Mouse (Mus musculus): Measurements from ENCODE around the gene Tmem236.

Gene Tmem236

GRCm38 (mm10) chr2:14174334-14174733, at the start of gene Tmem236:
Gene Tmem236 (plus strand): TSS chr2:14174523.
- no peak for DNase-seq (ENCODE audit: low read depth, low spot score)

- DNase-seq (ENCODE audit: low read depth, low spot score): no peak
Measured at GRCm38 (mm10) chr2:14126387-14126786, 47.9 kb upstream of the Tmem236 start.

GRCm38 (mm10) chr2:14127629-14128028, 46.7 kb upstream of the Tmem236 start:
- DNase-seq (ENCODE audit: low read depth, low spot score): no peak

GRCm38 (mm10) chr2:14130641-14131339, 43.5 kb upstream of the Tmem236 start:
- no peak for DNase-seq (ENCODE audit: low read depth, low spot score)

GRCm38 (mm10) chr2:14132468-14133326, 41.6 kb upstream of the Tmem236 start:
- no peak for DNase-seq (ENCODE audit: low read depth, low spot score)

GRCm38 (mm10) chr2:14136906-14137305, 37.4 kb upstream of the Tmem236 start:
- no peak for DNase-seq (ENCODE audit: low read depth, low spot score)

GRCm38 (mm10) chr2:14139590-14139989, 34.7 kb upstream of the Tmem236 start:
- no peak for DNase-seq (ENCODE audit: low read depth, low spot score)

- DNase-seq (ENCODE audit: low read depth, low spot score): no peak
Measured at GRCm38 (mm10) chr2:14140044-14140443, 34.3 kb upstream of the Tmem236 start.

- no peak for DNase-seq (ENCODE audit: low read depth, low spot score)
Measured at GRCm38 (mm10) chr2:14145311-14145710, 29.0 kb upstream of the Tmem236 start.

- DNase-seq (ENCODE audit: low read depth, low spot score): no peak
Measured at GRCm38 (mm10) chr2:14146913-14147312, 27.4 kb upstream of the Tmem236 start.

- no peak for DNase-seq (ENCODE audit: low read depth, low spot score)
Measured at GRCm38 (mm10) chr2:14150829-14151228, 23.5 kb upstream of the Tmem236 start.

GRCm38 (mm10) chr2:14151854-14152253, 22.5 kb upstream of the Tmem236 start:
- no peak for DNase-seq (ENCODE audit: low read depth, low spot score)

- DNase-seq (ENCODE audit: low read depth, low spot score): no peak
Measured at GRCm38 (mm10) chr2:14159047-14159446, 15.3 kb upstream of the Tmem236 start.

- no peak for DNase-seq (ENCODE audit: low read depth, low spot score)
Measured at GRCm38 (mm10) chr2:14159756-14160155, 14.6 kb upstream of the Tmem236 start.

GRCm38 (mm10) chr2:14164459-14165030, 9.8 kb upstream of the Tmem236 start:
- DNase-seq (ENCODE audit: low read depth, low spot score): no peak

GRCm38 (mm10) chr2:14165066-14165465, 9.3 kb upstream of the Tmem236 start:
- DNase-seq (ENCODE audit: low read depth, low spot score): no peak

- DNase-seq (ENCODE audit: low read depth, low spot score): no peak
Measured at GRCm38 (mm10) chr2:14165618-14166344, 8.5 kb upstream of the Tmem236 start.

- DNase-seq (ENCODE audit: low read depth, low spot score): no peak
Measured at GRCm38 (mm10) chr2:14167721-14168120, 6.6 kb upstream of the Tmem236 start.

- DNase-seq (ENCODE audit: low read depth, low spot score): no peak
Measured at GRCm38 (mm10) chr2:14176460-14177193, 2.3 kb downstream of the Tmem236 start.

- DNase-seq (ENCODE audit: low read depth, low spot score): no peak
Measured at GRCm38 (mm10) chr2:14184375-14184774, 10.1 kb downstream of the Tmem236 start.

- no peak for DNase-seq (ENCODE audit: low read depth, low spot score)
Measured at GRCm38 (mm10) chr2:14190684-14191083, 16.4 kb downstream of the Tmem236 start.

Measured in WW6 (cell line).